Mouse (Mus musculus): ENCODE measurements at regions not wholly inside any gene's neighbourhood (a gene's known extent, or its start where the extent isn't known, plus 50 kb on each side); places are given as distances from the start of the nearest gene placed in this dataset.

- no peak for DNase-seq
Observed at GRCm38 (mm10) chr12:26244701-26245100, 170.4 kb downstream of the Rnf144a start.

- DNase-seq = no peak
Observed at GRCm38 (mm10) chr12:26227557-26228020, 187.5 kb downstream of the Rnf144a start.

DNA sequence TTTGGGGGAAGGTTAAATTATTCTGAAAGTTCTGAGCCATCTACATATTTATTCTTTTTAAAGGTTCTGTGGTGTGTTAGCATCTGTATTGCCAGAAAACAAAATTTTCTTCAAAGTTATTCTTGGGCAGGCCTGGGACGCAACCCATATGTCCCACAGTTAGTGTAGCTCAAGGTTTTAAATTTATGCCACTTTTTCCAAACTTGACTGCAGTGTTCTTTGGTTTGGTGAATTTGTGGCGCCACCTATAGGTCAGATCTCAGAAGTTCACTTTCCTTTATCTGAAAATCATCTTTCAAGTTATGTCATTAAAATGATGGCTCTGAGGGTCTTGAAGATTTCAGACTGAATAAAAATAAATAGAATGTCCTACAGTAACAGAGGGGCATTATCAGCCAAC lies 188.7 kb downstream of the Rnf144a start:
- peak; percentile 2 to 38 for DNase-seq

DNA sequence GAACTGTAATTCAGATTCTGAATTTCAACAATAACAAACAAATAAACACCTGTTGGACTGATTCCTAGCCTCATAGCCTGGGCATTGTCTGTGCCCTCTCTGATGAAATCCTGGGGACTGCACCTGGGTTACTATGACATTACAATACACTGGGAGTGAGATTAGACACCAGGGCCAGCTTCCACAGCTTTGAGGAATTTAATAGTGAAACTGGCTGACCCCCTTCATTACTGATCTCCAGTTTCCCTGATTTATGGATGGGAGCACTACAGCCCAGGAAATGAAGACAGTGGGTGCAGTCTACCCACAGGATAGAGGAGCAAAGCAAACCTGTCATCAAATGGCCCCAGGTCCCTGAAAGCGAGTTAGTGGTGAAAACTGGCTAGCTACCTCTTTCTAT lies 202.6 kb downstream of the Rnf144a start:
- no peak for DNase-seq

- no peak for DNase-seq
Observed at GRCm38 (mm10) chr12:26211423-26211822, 203.6 kb downstream of the Rnf144a start.

DNA sequence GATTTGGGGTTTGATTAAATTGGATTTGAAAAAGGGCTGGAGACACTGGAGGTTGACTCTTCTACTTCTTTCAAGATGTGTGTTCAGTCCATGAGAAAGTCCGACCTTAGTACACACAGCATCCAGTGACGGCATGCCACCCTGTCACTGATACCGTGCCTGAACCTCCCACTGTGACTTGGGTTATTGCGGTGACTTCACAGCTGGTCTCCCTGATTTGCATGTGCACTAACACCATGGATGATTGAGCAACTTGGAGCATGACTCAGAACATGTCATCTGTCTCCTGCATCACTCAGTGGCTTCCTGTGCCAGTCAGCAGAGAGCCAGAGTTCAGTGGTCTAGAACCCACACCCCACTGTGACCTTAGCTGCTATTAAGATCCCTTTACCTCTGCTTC lies 208.3 kb downstream of the Rnf144a start:
- DNase-seq = no peak

- DNase-seq = no peak
Observed at GRCm38 (mm10) chr12:26206036-26206435, 209.0 kb downstream of the Rnf144a start.

DNA sequence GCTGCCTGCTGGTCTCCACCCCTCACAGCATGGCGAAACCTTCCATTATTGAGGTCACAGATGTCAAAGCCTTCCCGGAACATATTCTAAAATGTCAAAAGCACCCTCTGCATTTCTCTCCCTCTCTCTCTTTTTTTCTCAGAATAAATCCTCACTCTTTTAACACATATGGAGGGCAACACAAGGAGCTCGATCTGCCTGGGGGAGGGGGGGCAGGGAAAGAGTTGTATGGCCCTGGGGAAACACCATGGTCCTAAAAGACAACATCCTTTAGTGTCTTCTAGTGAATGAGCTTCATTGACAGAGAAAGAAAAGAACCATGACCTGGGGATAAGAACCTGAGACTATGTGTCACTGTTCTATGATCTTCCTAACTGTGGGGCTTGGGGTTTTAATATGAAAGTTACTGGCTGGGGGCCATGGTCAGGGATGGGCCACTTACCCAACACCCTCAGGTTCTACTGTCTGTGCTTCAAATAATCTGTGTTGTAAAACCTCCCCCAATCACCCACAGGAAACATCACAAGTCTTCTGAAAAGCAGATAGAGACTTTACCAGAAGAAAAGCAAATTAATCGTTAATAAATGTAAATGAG lies 223.0 kb downstream of the Rnf144a start:
- no peak for DNase-seq

- DNase-seq = no peak
Observed at GRCm38 (mm10) chr12:26191268-26191981, 223.6 kb downstream of the Rnf144a start.

DNA sequence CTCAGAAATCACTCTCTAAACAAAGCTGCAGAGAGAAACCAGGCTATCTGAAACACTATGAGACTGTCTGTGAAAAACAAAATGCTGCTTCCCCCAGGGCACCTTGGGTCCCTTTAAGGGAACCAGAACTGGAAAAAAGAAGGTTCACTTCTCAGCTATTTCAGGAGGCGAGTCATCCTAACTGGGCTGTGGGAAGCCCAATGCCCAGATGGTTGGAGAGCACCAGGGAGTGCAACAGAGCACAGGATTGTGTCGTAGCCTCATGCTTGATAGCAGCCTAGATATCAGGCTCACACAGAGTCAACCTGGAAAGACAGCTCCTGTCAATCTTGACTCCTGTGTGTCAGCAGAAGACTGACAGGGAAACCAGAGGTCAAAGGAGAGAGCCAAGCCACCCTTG lies 226.1 kb downstream of the Rnf144a start:
- no peak for DNase-seq

DNA sequence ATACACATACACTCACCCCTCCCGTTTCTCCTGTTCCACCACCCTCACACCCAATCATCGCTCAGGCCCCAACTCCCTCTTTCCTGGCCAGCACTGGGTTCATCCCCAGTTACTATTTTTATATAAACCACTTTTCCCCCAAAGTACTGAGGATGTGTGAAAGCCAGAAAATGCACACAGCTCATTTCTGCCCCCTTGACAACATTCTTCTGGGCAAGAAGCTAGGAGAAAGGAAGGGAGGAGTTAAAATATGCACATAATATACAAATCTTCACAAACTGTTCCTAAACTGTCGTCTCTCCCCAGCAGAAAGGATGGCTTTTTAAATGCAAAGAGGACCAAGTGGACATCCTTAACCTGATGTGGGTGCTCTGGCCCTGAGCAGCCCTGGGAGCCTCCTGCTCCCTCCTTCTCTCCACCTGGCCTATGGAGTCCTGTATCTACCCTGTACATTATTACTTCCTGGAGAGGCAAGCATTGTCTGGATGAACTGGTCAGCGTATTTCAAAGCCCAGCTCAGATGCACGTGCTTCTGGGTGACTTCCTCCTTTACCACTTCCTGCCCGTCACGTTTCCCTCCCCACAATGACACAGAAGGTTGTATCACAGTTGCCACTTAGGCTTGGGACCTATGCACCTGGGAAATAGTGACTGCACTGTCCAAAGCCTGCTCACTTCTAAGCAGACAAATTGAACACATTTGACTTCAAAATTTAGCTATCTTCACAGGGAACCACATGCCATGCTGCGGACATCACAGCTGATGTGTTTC lies 227.8 kb downstream of the Rnf144a start:
- no peak for DNase-seq

DNA sequence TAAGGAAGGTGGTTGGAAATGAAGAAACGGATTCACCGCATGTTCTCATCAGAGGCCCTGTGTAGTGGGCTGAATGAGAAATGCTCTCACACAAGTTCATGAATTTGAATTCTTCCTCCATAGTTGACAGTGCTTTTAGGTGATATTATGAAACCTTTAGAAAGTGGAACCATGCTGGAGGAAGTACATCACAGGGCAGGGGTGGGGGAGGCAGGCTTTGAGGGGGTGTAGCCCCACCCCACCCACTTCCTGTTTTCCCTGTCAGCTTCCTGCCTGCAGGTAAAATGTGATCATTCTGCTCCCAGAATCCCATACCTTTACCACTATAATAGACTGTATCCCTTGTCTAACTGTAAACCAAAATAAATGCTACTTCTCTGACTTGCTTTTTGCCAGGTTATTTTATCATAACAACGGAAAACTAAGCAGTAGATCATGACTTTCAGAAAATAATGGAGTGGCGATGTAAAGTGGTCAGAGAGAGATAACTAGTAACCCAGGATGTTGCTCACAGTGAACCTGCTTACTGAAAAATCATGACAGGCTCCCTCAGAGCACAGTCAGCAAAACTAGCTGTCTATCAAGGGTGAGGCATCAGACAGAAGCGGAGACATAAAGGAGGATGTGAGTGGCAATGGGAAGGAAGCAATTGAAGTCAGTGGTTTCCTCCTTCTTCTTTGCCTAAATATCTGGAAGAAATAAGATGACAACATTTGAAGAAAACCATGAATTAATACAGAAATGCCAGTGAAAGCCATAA lies 230.2 kb downstream of the Rnf144a start:
- no peak for DNase-seq

DNA sequence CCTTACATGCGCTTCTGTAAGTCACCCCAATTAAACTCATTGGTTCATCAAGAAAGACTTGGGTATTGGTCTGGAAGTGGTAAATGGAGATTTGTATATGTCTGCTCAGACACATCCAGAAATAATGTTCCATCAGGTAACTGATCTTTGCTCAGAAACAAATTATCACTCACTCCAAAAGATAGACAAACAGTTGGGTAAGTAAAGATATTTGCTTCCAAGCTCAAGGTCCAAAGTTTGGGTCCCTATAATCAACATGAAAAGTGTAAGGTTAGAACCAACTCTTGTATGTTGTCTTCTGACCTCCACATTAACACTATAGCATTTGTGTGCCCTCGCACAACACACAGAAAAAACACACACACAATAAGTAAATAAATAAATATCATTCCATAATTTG lies 232.0 kb downstream of the Rnf144a start:
- DNase-seq = no peak

GRCm38 (mm10) chr12:26180846-26181245 lies 234.2 kb downstream of the Rnf144a start:
- no peak for DNase-seq

DNA sequence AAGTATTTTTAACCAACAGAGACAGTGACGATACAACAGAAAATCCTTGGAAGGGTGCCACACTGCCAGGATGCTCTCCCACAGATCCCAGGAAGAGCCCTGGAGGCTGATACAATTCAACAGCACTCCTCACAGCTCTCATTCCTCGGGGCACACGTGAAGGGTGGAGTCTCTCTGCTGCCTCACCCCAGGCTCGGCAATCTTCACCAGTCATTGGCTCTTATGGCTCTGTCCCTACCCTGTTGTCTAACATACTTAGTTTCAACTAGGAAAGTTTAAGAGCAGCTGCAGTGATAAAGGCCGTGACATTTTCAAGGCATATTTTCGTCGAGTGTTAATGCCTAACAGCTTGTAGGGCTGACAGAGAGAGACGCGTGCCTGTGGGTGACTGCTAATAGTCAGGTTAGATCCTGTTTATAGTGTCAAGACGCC lies 238.8 kb downstream of the Rnf144a start:
- DNase-seq = no peak

GRCm38 (mm10) chr12:26163416-26163815 lies 251.6 kb downstream of the Rnf144a start:
- DNase-seq = no peak

DNA sequence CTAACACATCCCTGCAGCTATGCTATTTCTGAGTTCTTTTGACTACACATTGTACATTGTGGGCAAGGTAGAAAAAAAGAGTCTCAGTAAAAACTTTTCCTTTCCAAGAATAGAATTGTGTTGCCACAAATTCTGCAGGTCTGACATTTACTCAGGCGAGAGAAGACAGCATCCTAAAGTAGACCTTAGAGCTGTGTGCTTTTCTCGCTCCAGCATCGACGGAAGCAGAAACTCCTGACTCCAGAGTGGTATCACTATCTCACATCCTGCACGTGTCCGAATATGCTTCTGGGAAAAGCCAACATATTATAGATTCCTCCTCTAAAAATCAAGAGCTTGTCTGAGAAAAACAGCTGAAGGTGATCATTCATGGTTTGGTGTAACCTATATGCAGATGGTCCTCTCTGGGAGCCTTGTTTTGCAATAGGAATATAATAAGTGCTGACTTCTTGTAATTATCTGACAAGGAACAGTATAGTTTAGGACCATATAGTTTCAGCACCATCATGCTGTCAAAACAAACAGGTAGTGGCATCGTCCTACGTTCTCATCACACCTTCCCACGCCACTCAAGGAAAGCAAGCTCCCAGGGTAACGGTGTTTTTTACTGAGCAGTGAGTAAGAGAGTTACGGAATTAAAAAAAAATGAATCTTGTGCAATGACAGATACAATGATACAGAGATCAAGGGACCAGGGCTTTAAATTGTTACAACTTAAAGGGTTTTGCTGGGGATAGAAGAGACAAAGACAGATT lies 254.0 kb downstream of the Rnf144a start:
- DNase-seq = no peak

GRCm38 (mm10) chr12:26152992-26153391 lies 262.1 kb downstream of the Rnf144a start:
- no peak for DNase-seq

DNA sequence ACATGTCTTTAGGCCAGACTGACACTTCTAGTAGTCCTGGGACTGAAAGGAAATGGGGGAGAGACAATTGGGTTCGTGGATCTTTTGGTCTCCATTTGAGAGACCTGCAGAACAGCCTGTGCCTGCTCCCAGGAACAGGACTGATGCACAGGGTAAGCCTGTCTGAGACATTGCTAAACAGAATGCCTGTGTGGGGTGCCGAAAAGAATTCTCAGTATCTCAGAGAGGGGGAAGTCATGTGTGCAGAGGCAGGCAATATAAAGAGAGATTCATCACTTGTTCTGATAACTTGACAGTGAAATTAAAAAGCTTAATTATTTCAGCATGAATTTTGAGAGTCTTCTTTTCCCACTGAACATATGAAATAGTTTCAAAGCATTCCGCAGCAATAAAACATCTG lies 268.7 kb downstream of the Rnf144a start:
- DNase-seq = no peak

DNA sequence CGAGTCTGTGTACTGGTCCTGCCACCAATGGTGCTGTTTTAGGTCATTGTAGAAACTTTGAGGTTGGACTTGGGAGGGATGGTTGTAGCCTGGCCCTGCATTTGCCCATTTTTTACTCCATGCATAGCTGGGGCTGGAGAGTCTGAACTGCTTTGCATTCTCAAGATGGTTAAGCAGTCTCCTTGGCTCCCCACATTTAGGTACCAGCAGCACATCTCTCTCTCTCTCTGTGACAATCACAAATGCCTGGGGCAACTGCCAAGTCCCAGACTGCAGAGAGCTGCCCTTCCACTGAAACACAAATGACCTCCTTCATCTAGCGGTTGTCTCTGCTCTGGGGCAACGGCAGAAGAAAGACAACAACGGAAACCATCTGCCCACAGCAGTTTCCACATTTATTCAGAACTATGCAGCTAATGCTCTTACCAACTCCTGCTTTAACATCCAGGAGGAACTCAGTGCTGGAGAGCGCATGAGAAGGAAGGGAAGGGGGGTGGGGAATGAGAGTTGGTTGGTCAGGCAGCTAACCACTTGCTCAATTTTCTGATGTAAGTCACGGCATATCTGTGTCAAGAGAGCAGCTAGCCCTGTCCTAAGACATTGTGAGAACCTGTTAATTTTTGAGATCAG lies 269.9 kb downstream of the Rnf144a start:
- DNase-seq = no peak

- no peak for DNase-seq
Observed at GRCm38 (mm10) chr12:26144616-26145015, 270.4 kb downstream of the Rnf144a start.

Measured in heart, adult 18-20 months (tissue).